Mouse (Mus musculus): ENCODE data around the gene Comp.

DNA sequence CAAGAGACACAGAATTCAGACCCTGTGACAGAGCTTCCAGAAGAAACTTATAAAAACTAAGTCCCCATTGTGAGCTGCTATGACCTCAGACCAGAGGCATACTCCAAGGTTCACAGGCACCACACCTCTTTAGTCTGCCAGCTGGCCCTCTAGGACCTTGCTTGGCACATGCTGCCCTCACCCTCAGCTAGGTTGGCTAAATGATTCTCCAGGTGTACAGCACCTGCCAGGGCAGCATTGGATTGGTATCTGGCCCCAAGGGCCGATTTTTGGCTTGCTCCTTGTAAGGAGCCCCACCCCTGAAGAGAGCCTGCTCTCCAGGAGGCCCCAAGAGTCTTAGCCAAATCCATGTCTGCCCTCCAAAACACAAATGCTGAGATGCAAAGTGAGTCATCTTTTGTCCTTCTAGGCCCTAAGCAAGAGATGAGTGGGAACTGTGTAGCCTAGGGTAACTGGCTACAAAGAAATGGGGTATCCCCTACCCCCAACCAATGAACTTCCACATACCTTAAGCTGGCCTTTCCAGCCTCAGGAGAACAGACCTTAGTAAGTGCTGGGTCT lies 25.4 kb upstream of the Comp start:
- no peak for TF ChIP-seq MAFK (IDR thresholded peaks at IDR 0.05; ENCODE audit: insufficient read depth, low read depth, low read length)
- no peak for TF ChIP-seq CHD2 (IDR thresholded peaks at IDR 0.05; ENCODE audit: low read depth, low read length)
- no peak for TF ChIP-seq HCFC1 (IDR thresholded peaks at IDR 0.05; ENCODE audit: borderline replicate concordance, insufficient read depth, low read length)
- no peak for TF ChIP-seq ZC3H11A (IDR thresholded peaks at IDR 0.05; ENCODE audit: borderline replicate concordance, low read depth, low read length)
